Mouse (Mus musculus) gastrocnemius, postnatal 14 days (tissue): ENCODE results near the gene Zfp536. TPM values are rescaled to one million over a fixed set of nuclear protein-coding genes. Genes with fewer than 3 reads are reported as not detected.

Experiments
- DNase-seq: peaks from one replicate; pipeline ENCODE4 v3.0.0; 2021; ENCODE audit warnings: mixed read lengths
- intact Hi-C: fragments of 180-260 bp; cut with DNase I; formaldehyde crosslinking; loops from one replicate; pipeline ENCODE4 v1.15.1; 2025; ENCODE audit warnings: low total_unique reads
- total RNA-seq, 2 experiments: library from RNA; stranded (reverse); gene quantifications; 2 replicates each; pipeline ENCODE4 v1.2.3; 2021

Zfp536 gene
- total RNA-seq, 2 experiments from 2014 or later, result 2.2 to 2.7 TPM

GRCm38 (mm10) chr7:37563831-37564400 is 209.5 kb downstream of the Zfp536 start:
- DNase-seq, result no peak
- intact Hi-C loops, result no loop called here

GRCm38 (mm10) chr7:37563171-37563574 is 210.3 kb downstream of the Zfp536 start:
- DNase-seq, result peak; percentile 60
- intact Hi-C loops, result no loop called here

GRCm38 (mm10) chr7:37562505-37562904 is 210.9 kb downstream of the Zfp536 start:
- intact Hi-C loops, result no loop called here
- peak; percentile 21 for DNase-seq

- intact Hi-C loops, result no loop called here
- no peak for DNase-seq
Observed at GRCm38 (mm10) chr7:37560581-37560980, 212.9 kb downstream of the Zfp536 start.

GRCm38 (mm10) chr7:37559851-37560250 is 213.6 kb downstream of the Zfp536 start:
- intact Hi-C loops, result no loop called here
- no peak for DNase-seq

GRCm38 (mm10) chr7:37559341-37559740 is 214.1 kb downstream of the Zfp536 start:
- DNase-seq, result no peak
- intact Hi-C loops, result no loop called here

GRCm38 (mm10) chr7:37556811-37557210 is 216.6 kb downstream of the Zfp536 start:
- intact Hi-C loops, result no loop called here
- DNase-seq, result no peak

GRCm38 (mm10) chr7:37554405-37554804 is 219.0 kb downstream of the Zfp536 start:
- DNase-seq, result no peak
- intact Hi-C loops, result no loop called here

GRCm38 (mm10) chr7:37553646-37554045 is 219.8 kb downstream of the Zfp536 start:
- intact Hi-C loops, result no loop called here
- DNase-seq, result no peak

GRCm38 (mm10) chr7:37552384-37552783 is 221.1 kb downstream of the Zfp536 start:
- intact Hi-C loops, result no loop called here
- DNase-seq, result no peak

GRCm38 (mm10) chr7:37548805-37549204 is 224.6 kb downstream of the Zfp536 start:
- DNase-seq, result no peak
- intact Hi-C loops, result no loop called here

- no peak for DNase-seq
- intact Hi-C loops, result no loop called here
Observed at GRCm38 (mm10) chr7:37544011-37544410, 229.4 kb downstream of the Zfp536 start.

GRCm38 (mm10) chr7:37542951-37543350 is 230.5 kb downstream of the Zfp536 start:
- intact Hi-C loops, result no loop called here
- no peak for DNase-seq

- intact Hi-C loops, result no loop called here
- no peak for DNase-seq
Observed at GRCm38 (mm10) chr7:37531166-37531565, 242.3 kb downstream of the Zfp536 start.

- no peak for DNase-seq
- intact Hi-C loops, result no loop called here
Observed at GRCm38 (mm10) chr7:37528311-37528710, 245.1 kb downstream of the Zfp536 start.

GRCm38 (mm10) chr7:37527890-37528289 is 245.6 kb downstream of the Zfp536 start:
- no peak for DNase-seq
- intact Hi-C loops, result no loop called here

- intact Hi-C loops, result no loop called here
- DNase-seq, result no peak
Observed at GRCm38 (mm10) chr7:37521407-37521806, 252.0 kb downstream of the Zfp536 start.

GRCm38 (mm10) chr7:37510933-37511675 is 262.3 kb downstream of the Zfp536 start:
- intact Hi-C loops, result no loop called here
- no peak for DNase-seq

- intact Hi-C loops, result no loop called here
- DNase-seq, result no peak
Observed at GRCm38 (mm10) chr7:37509700-37510099, 263.7 kb downstream of the Zfp536 start.

- no peak for DNase-seq
- intact Hi-C loops, result no loop called here
Observed at GRCm38 (mm10) chr7:37505548-37505947, 267.9 kb downstream of the Zfp536 start.

GRCm38 (mm10) chr7:37505096-37505495 is 268.3 kb downstream of the Zfp536 start:
- intact Hi-C loops, result no loop called here
- no peak for DNase-seq
